ENCODE assay signal across 13 mouse cellular contexts in the genomic region with DNA sequence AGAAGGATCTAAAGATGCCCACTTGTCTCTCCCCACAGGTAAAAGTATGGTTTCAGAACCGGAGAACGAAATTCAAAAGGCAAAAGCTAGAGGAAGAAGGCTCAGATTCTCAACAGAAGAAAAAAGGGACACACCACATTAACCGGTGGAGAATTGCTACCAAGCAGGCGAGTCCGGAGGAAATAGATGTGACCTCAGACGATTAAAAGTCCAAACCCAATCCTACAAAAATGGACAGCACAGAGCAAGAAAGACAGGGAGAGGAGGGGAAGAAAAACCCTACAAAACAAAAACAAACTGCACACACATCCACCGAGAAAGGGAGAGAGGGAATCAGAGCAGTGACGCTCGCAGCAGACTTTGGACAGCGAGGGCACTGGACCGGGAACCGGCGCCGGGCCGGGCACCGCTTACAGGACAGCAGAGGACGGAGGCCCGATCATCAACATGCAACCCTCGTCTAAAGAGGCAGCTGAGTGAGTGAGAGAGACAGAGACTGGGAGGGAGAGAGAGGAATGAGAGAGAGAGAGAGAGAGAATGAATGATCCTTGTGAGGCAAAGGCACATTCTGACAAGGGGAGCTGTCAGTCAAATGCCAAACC. TPM values are rescaled to one million over a fixed set of nuclear protein-coding genes. Genes with fewer than 3 reads are reported as not detected.
A peak's percentile ranks its signal among the peaks of the same experiment; 100 is the strongest.
DNase-seq lines count a peak whose midpoint lies in the region; ATAC-seq lines count a peak whose summit lies in the region.
"Had no signal": no experiment of that assay in that cellular context is flagged by ENCODE, and none has a peak within 500 bp of the region (broad histone marks: within the 10 kb centered on the region; RNA-seq: fewer than 3 reads in every experiment).

No protein-coding gene starts in this region.

- peak; percentile 50 for DNase-seq in hindbrain, embryonic 11.5 days (ENCODE audit: low spot score)
- no peak for DNase-seq in hindbrain, embryonic 14.5 days (ENCODE audit: low spot score)
- DNase-seq in kidney, postnatal 36 days, result peak; percentile 71 to 78
- DNase-seq in yolk sac, embryonic 10.5 days (ENCODE audit: low spot score), result no peak
- no peak for DNase-seq in cerebellum, adult 11-12 months
- no peak for DNase-seq in ovary, adult 18-20 months (ENCODE audit: low spot score)
- DNase-seq: adrenal gland, postnatal 14 days; cerebellum, adult 8-10 months; heart, adult 2 months; heart, postnatal 4 days; liver, postnatal 0 days had no signal

- no peak for ATAC-seq in hindbrain, embryonic 11.5 days (ENCODE audit: low FRiP score)
- ATAC-seq in hindbrain, embryonic 14.5 days (ENCODE audit: low FRiP score), result no peak
- ATAC-seq in forebrain, embryonic 16.5 days, result no peak
- ATAC-seq in midbrain, embryonic 16.5 days, result no peak
- ATAC-seq: liver, postnatal 0 days had no signal

- no peak overlapping the region for H3K4me3 ChIP-seq in hindbrain, embryonic 11.5 days (ENCODE audit: low read depth, low read length)
- H3K4me3 ChIP-seq in hindbrain, embryonic 14.5 days (replicated peaks; ENCODE audit: low read length), result no peak overlapping the region
- peak overlapping the region; percentile 25 for H3K4me3 ChIP-seq in forebrain, embryonic 16.5 days (replicated peaks; ENCODE audit: low read length)
- peak overlapping the region; percentile 43 for H3K4me3 ChIP-seq in midbrain, embryonic 16.5 days (ENCODE audit: low read depth, low read length)
- H3K4me3 ChIP-seq: heart, adult 2 months had no signal

- WGBS in hindbrain, embryonic 11.5 days, result under 1% methylated on average over 19 of the region's 19 CpGs
- WGBS in hindbrain, embryonic 14.5 days, result under 1% methylated on average over 19 of the region's 19 CpGs
- 6% methylated on average over 19 of the region's 19 CpGs for WGBS in forebrain, embryonic 16.5 days
- WGBS in midbrain, embryonic 16.5 days, result 7% methylated on average over 19 of the region's 19 CpGs

- no peak overlapping the region for H3K4me2 ChIP-seq in hindbrain, embryonic 11.5 days (replicated peaks; ENCODE audit: low read depth, low read length)
- H3K4me2 ChIP-seq in hindbrain, embryonic 14.5 days (replicated peaks), result no peak overlapping the region
- H3K4me2 ChIP-seq in forebrain, embryonic 16.5 days (ENCODE audit: low read length), result peak overlapping the region; percentile 85
- peak overlapping the region; percentile 47 for H3K4me2 ChIP-seq in midbrain, embryonic 16.5 days (ENCODE audit: low read length)

- no peaks in the 10 kb centered on the region for H3K9me3 ChIP-seq in hindbrain, embryonic 11.5 days (ENCODE audit: control insufficient read depth, low read length)
- no peaks in the 10 kb centered on the region for H3K9me3 ChIP-seq in hindbrain, embryonic 14.5 days (ENCODE audit: control insufficient read depth, low read length)
- no peaks in the 10 kb centered on the region for H3K9me3 ChIP-seq in forebrain, embryonic 16.5 days (ENCODE audit: control insufficient read depth, low read length)
- H3K9me3 ChIP-seq in midbrain, embryonic 16.5 days (replicated peaks; ENCODE audit: control insufficient read depth, low read length, poor library complexity, severe bottlenecking), result no peaks in the 10 kb centered on the region

- H3K27me3 ChIP-seq in hindbrain, embryonic 11.5 days (ENCODE audit: control insufficient read depth, insufficient read depth, low read length), result peaks cover 87% of the 10 kb centered on the region
- peaks cover 95% of the 10 kb centered on the region for H3K27me3 ChIP-seq in hindbrain, embryonic 14.5 days (ENCODE audit: control insufficient read depth, insufficient read depth, low read length)
- peaks cover 13% of the 10 kb centered on the region for H3K27me3 ChIP-seq in forebrain, embryonic 16.5 days (replicated peaks; ENCODE audit: control insufficient read depth, insufficient read depth, low read length)
- H3K27me3 ChIP-seq in midbrain, embryonic 16.5 days (ENCODE audit: control insufficient read depth, insufficient read depth, low read depth, low read length), result peaks cover 51% of the 10 kb centered on the region

- H3K9ac ChIP-seq in hindbrain, embryonic 11.5 days (ENCODE audit: low read depth, low read length), result no peak overlapping the region
- no peak overlapping the region for H3K9ac ChIP-seq in hindbrain, embryonic 14.5 days
- H3K9ac ChIP-seq in forebrain, embryonic 16.5 days (replicated peaks; ENCODE audit: low read depth, low read length), result peak overlapping the region; percentile 41; the same call in 1 of the 2 replicates
- no peak overlapping the region; the same call in 1 of the 2 replicates for H3K9ac ChIP-seq in midbrain, embryonic 16.5 days (ENCODE audit: low read depth, low read length)
- H3K9ac ChIP-seq: liver, postnatal 0 days had no signal

- H3K4me1 ChIP-seq in hindbrain, embryonic 11.5 days (replicated peaks; ENCODE audit: control insufficient read depth, insufficient read depth, low read length), result peaks cover 2% of the 10 kb centered on the region; the same call in 1 of the 2 replicates
- peaks cover 5% of the 10 kb centered on the region; the same call in 1 of the 2 replicates for H3K4me1 ChIP-seq in hindbrain, embryonic 14.5 days (replicated peaks; ENCODE audit: control insufficient read depth, insufficient read depth, low read length)
- peaks cover 60% of the 10 kb centered on the region for H3K4me1 ChIP-seq in forebrain, embryonic 16.5 days (replicated peaks; ENCODE audit: control insufficient read depth, insufficient read depth, low read length)
- peaks cover 14% of the 10 kb centered on the region for H3K4me1 ChIP-seq in midbrain, embryonic 16.5 days (ENCODE audit: control insufficient read depth, insufficient read depth, low read length)

- no peaks in the 10 kb centered on the region for H3K36me3 ChIP-seq in hindbrain, embryonic 11.5 days (ENCODE audit: control insufficient read depth, insufficient read depth, low read length)
- no peaks in the 10 kb centered on the region for H3K36me3 ChIP-seq in hindbrain, embryonic 14.5 days (replicated peaks; ENCODE audit: control insufficient read depth, insufficient read depth)
- no peaks in the 10 kb centered on the region for H3K36me3 ChIP-seq in forebrain, embryonic 16.5 days (ENCODE audit: control insufficient read depth, insufficient read depth)
- no peaks in the 10 kb centered on the region for H3K36me3 ChIP-seq in midbrain, embryonic 16.5 days (ENCODE audit: control insufficient read depth, insufficient read depth, low read length)

- H3K27ac ChIP-seq in hindbrain, embryonic 11.5 days (ENCODE audit: low read depth, low read length), result no peak overlapping the region
- no peak overlapping the region for H3K27ac ChIP-seq in hindbrain, embryonic 14.5 days
- peak overlapping the region; percentile 44; the same call in 1 of the 2 replicates for H3K27ac ChIP-seq in forebrain, embryonic 16.5 days (ENCODE audit: low read length)
- H3K27ac ChIP-seq in midbrain, embryonic 16.5 days (ENCODE audit: low read length), result peak overlapping the region; percentile 25; the same call in 1 of the 2 replicates
- H3K27ac ChIP-seq: heart, adult 2 months had no signal

RNA-seq across cellular contexts. Expression of gene Emx2, which starts 5.8 kb away (rescaled TPM):
- 1.0 and 1.4 TPM in 2 replicates for polyA plus RNA-seq in hindbrain, embryonic 11.5 days (2014; fragmentation: Nextera tagmentation; extraction: Ambion mirVana)
- 0.26 TPM in 1 of 2 replicates, not detected in the other for polyA plus RNA-seq in hindbrain, embryonic 14.5 days (2014; fragmentation: Nextera tagmentation; extraction: Ambion mirVana)
- 13.1 and 13.8 TPM in 2 replicates for polyA plus RNA-seq in forebrain, embryonic 16.5 days (2015; fragmentation: Nextera tagmentation; extraction: Ambion mirVana)
- polyA plus RNA-seq in midbrain, embryonic 16.5 days (2015; fragmentation: Nextera tagmentation; extraction: Ambion mirVana), result 10.8 and 14.2 TPM in 2 replicates
- polyA plus RNA-seq: heart, adult 2 months; liver, postnatal 0 days had no signal

Comparison
In these comparisons a context has a peak if more than half of its experiments do, and no peak if none do; other contexts are left out.
1. DNase-seq: peak in hindbrain, embryonic 11.5 days (single experiment) and kidney, postnatal 36 days (2 of 2); none in hindbrain, embryonic 14.5 days (single experiment), yolk sac, embryonic 10.5 days (single experiment), cerebellum, adult 11-12 months (single experiment) and ovary, adult 18-20 months (single experiment).
2. H3K27ac ChIP-seq: peak in forebrain, embryonic 16.5 days (single experiment) and midbrain, embryonic 16.5 days (single experiment); none in hindbrain, embryonic 11.5 days (single experiment) and hindbrain, embryonic 14.5 days (single experiment).
3. H3K4me2 ChIP-seq: peak in forebrain, embryonic 16.5 days (single experiment) and midbrain, embryonic 16.5 days (single experiment); none in hindbrain, embryonic 11.5 days (single experiment) and hindbrain, embryonic 14.5 days (single experiment).
4. H3K4me3 ChIP-seq: peak in forebrain, embryonic 16.5 days (single experiment) and midbrain, embryonic 16.5 days (single experiment); none in hindbrain, embryonic 11.5 days (single experiment) and hindbrain, embryonic 14.5 days (single experiment).